Comparison of ENCODE assay signal across 13 mouse cellular contexts in the genomic region with DNA sequence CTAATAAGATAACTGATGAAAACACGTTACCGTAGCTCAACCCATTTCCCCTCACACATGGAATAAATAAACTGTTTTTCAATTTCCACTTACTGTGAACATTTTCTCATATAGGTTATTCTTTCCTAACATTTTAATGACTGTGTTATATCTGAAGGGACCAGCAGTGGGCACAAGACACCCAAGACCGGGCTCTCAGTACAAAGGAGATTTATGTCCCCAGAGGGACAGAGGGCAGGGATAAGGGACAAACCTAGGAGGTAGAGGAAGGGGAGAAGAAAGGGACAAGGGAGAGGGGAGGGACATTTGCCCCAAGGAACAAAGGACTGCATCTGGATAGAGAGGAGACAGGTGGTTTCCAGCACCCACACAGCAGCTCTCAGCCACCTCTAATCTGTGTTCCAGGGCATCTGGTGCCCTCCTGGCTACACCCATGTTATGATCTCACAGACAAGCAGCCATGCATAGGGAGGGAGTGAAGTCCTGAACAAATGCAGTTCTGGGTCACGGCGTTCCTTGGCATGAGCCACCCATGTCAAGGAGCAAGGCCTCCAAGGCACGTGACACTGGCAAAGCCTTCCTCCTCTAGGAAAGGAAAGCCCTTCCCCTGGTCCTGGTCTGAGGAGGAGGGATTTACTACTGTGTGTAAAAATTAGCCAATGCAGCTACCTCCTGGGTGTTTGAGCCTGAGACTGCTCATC.
DNase-seq lines count a peak whose midpoint lies in the region; ATAC-seq lines count a peak whose summit lies in the region.
"Had no signal": no experiment of that assay in that cellular context is flagged by ENCODE, and none has a peak within 500 bp of the region (broad histone marks: within the 10 kb centered on the region; RNA-seq: fewer than 3 reads in every experiment).

No protein-coding gene starts in this region.

- 0 out of 2 replicates have a peak, but pooled peaks cover 4% of the 10 kb centered on the region for H3K4me1 ChIP-seq in embryonic facial prominence, embryonic 14.5 days (ENCODE audit: control insufficient read depth, insufficient read depth, low read length)
- H3K4me1 ChIP-seq in embryonic facial prominence, embryonic 10.5 days: peaks cover 3% of the 10 kb centered on the region; the same call in 1 of the 2 replicates

- no peak overlapping the region for H3K4me3 ChIP-seq in embryonic facial prominence, embryonic 14.5 days (ENCODE audit: low read depth, low read length)
- H3K4me3 ChIP-seq in embryonic facial prominence, embryonic 10.5 days: no peak overlapping the region
- H3K4me3 ChIP-seq: heart, embryonic 12.5 days; neural tube, embryonic 12.5 days had no signal

- H3K36me3 ChIP-seq in embryonic facial prominence, embryonic 14.5 days (ENCODE audit: control insufficient read depth, insufficient read depth, low read length): no peaks in the 10 kb centered on the region
- no peaks in the 10 kb centered on the region for H3K36me3 ChIP-seq in embryonic facial prominence, embryonic 10.5 days (replicated peaks)
- H3K36me3 ChIP-seq: heart, embryonic 12.5 days; neural tube, embryonic 12.5 days had no signal

- H3K4me2 ChIP-seq in embryonic facial prominence, embryonic 14.5 days (ENCODE audit: low read depth, low read length): no peak overlapping the region
- H3K4me2 ChIP-seq: heart, embryonic 12.5 days; neural tube, embryonic 12.5 days had no signal

- no peak overlapping the region for H3K9ac ChIP-seq in embryonic facial prominence, embryonic 14.5 days (ENCODE audit: low read depth, low read length)
- H3K9ac ChIP-seq: heart, embryonic 12.5 days; neural tube, embryonic 12.5 days had no signal

- WGBS in embryonic facial prominence, embryonic 14.5 days: 84% methylated on average over 6 of the region's 6 CpGs
- 89% methylated on average over 6 of the region's 6 CpGs for WGBS in embryonic facial prominence, embryonic 10.5 days

- DNase-seq in embryonic facial prominence, embryonic 14.5 days (ENCODE audit: low spot score): no peak
- no peak for DNase-seq in embryonic facial prominence, embryonic 10.5 days (ENCODE audit: low spot score)
- peak; percentile 11 to 39 for DNase-seq in lung, adult 18-20 months
- no peak for DNase-seq in lung, postnatal 25 days (ENCODE audit: low spot score)
- peak; percentile 23 to 39 for DNase-seq in adrenal gland, postnatal 36 days
- peak; percentile 89 to 93 for DNase-seq in kidney, postnatal 36 days
- no peak for DNase-seq in right cerebral cortex, postnatal 36 days (ENCODE audit: low spot score in 2 of 2)
- no peak for DNase-seq in natural killer cell, adult 2 months (ENCODE audit: low spot score in 2 of 2)
- DNase-seq: cerebellum, postnatal 36 days; liver; right cerebral cortex, postnatal 25 days had no signal

- H3K9me3 ChIP-seq in embryonic facial prominence, embryonic 14.5 days (ENCODE audit: control insufficient read depth, low read length): no peaks in the 10 kb centered on the region
- no peaks in the 10 kb centered on the region for H3K9me3 ChIP-seq in embryonic facial prominence, embryonic 10.5 days
- H3K9me3 ChIP-seq: heart, embryonic 12.5 days; neural tube, embryonic 12.5 days had no signal

- 0 out of 2 replicates have a peak, but pooled peaks have one; percentile 30 for ATAC-seq in embryonic facial prominence, embryonic 14.5 days (ENCODE audit: low read depth)

- no peaks in the 10 kb centered on the region for H3K27me3 ChIP-seq in embryonic facial prominence, embryonic 14.5 days (replicated peaks; ENCODE audit: control insufficient read depth, insufficient read depth, low read length)
- H3K27me3 ChIP-seq in embryonic facial prominence, embryonic 10.5 days (replicated peaks; ENCODE audit: low read depth, poor library complexity, severe bottlenecking): no peaks in the 10 kb centered on the region
- H3K27me3 ChIP-seq: heart, embryonic 12.5 days; neural tube, embryonic 12.5 days had no signal

- H3K27ac ChIP-seq in embryonic facial prominence, embryonic 14.5 days (replicated peaks; ENCODE audit: low read depth, low read length): no peak overlapping the region
- no peak overlapping the region for H3K27ac ChIP-seq in embryonic facial prominence, embryonic 10.5 days (replicated peaks)
- H3K27ac ChIP-seq: neural tube, embryonic 12.5 days had no signal

Comparison
In these comparisons a context has a peak if more than half of its experiments do, and no peak if none do; other contexts are left out.
1. DNase-seq: peak in lung, adult 18-20 months (2 of 2), adrenal gland, postnatal 36 days (2 of 2) and kidney, postnatal 36 days (2 of 2); none in embryonic facial prominence, embryonic 14.5 days (single experiment), embryonic facial prominence, embryonic 10.5 days (single experiment), lung, postnatal 25 days (single experiment), right cerebral cortex, postnatal 36 days (0 of 2) and natural killer cell, adult 2 months (0 of 2).